Mouse (Mus musculus) megakaryocyte, embryonic 14.5 days (primary cell): Measurements from ENCODE around the gene Srp68.

Source experiments
- FLI1 ChIP-seq: IDR thresholded peaks from 2 replicates; pipeline ENCODE4 v1.6.1; 2012; ENCODE audit warnings: low read length, inconsistent platforms, mixed read lengths
- GATA1 ChIP-seq: IDR thresholded peaks from 3 replicates; pipeline ENCODE4 v1.6.1; 2012; ENCODE audit warnings: mixed read lengths, low read length, inconsistent platforms, borderline replicate concordance

GRCm38 (mm10) chr11:116241744-116242235 is 32.2 kb downstream of the Srp68 start:
- TF ChIP-seq GATA1 (no peak), FLI1 (no peak)
